Mouse (Mus musculus) intestine, embryonic 16.5 days (tissue): ENCODE results near the gene Nav2. TPM values are rescaled to one million over a fixed set of nuclear protein-coding genes. Genes with fewer than 3 reads are reported as not detected.

Experiments used
- ATAC-seq: fragments of 200-750 bp; cut with Nextera tagmentation; 2 replicates; pipeline ENCODE4 v1.8.0; 2017; ENCODE audit warnings: moderate TSS enrichment, moderate library complexity
- H3K27ac ChIP-seq: fragments of 300-500 bp; sonication (generic); 2 replicates; pipeline ENCODE4 v1.5.1; 2014; ENCODE audit warnings: mild to moderate bottlenecking, low read length
- H3K27me3 ChIP-seq: fragments of 300-500 bp; sonication (generic); replicated peaks from 2 replicates; pipeline ENCODE4 v1.6.1; 2014; ENCODE audit warnings: low read length, control low read depth, mixed read lengths; ENCODE audit not compliant: control insufficient read depth, insufficient read depth
- H3K36me3 ChIP-seq: fragments of 300-500 bp; sonication (generic); 2 replicates; pipeline ENCODE4 v1.6.1; 2014; ENCODE audit warnings: low read length, control low read depth; ENCODE audit not compliant: control insufficient read depth, insufficient read depth
- H3K4me1 ChIP-seq: fragments of 300-500 bp; sonication (generic); 2 replicates; pipeline ENCODE4 v1.6.1; 2014; ENCODE audit warnings: low read length, control low read depth, mixed read lengths; ENCODE audit not compliant: control insufficient read depth, insufficient read depth
- H3K4me2 ChIP-seq: fragments of 300-500 bp; sonication (generic); 2 replicates; pipeline ENCODE4 v1.6.1; 2014; ENCODE audit warnings: low read depth, low read length, control low read depth
- H3K4me3 ChIP-seq: fragments of 300-500 bp; sonication (generic); 2 replicates; pipeline ENCODE4 v1.5.1; 2014; ENCODE audit warnings: mild to moderate bottlenecking, low read length
- H3K9ac ChIP-seq: fragments of 300-500 bp; sonication (generic); 2 replicates; pipeline ENCODE4 v1.6.1; 2014; ENCODE audit warnings: low read depth, low read length
- H3K9me3 ChIP-seq: fragments of 300-500 bp; sonication (generic); 2 replicates; pipeline ENCODE4 v1.6.1; 2016; ENCODE audit warnings: low read length, control low read depth; ENCODE audit not compliant: control insufficient read depth
- WGBS: fragments of 180-500 bp; shearing (Covaris S2); extraction: QIAGEN DNeasy Blood & Tissue Kit; methylation state at CpG from one replicate; pipeline ENCODE4 v1.1.7; 2014; 5-methylcytosine and 5-hydroxymethylcytosine counted together
- polyA plus RNA-seq: library from polyadenylated mRNA; unstranded; fragments of >200 nt; fragmentation: Nextera tagmentation; extraction: Ambion mirVana; gene quantifications from 2 replicates; pipeline ENCODE4 v1.2.1, GENCODE M21; 2015

Nav2 gene
- polyA plus RNA-seq, 1 experiment from 2014 or later = 15.3 TPM

DNA sequence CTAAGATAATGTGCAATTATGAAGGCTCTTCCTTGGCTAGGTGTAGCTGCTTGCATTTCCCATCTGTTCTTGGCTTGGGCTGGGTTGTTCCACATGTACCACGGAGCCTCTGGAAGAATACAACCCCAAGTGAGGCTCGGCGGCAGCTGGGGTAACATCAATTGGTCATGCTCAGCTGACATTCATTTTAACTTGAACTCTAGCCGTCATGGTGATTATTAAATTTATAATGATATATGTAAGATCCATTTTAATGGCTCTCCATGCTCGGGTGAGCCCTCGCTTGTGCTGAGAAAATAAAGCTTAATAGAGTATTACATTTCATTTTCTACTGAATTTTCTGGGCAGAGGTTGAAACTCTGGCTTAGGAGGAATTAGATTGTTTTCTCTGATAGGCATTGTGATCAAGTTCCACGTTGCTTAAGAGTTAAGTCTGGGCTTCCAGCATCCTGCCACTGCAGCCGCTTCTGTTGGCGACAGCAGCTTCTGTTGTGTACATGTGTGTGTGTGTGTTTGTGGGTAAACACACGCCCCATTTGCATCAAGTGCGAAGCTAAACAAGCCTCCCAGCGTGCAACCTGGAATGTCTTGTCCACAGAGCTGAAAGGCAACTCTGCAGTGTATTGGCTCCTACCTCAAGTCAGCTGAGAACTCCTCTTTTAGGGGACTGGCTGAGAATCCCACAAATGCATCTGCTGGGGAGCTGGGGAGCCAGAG, 57.4 kb downstream of the Nav2 start:
- Histone ChIP-seq H3K36me3 (no peaks in the 10 kb centered on the region), H3K4me3 (no peak overlapping the region), H3K27me3 (peaks cover 10% of the 10 kb centered on the region), H3K27ac (no peak overlapping the region), H3K9ac (no peak overlapping the region), H3K9me3 (no peaks in the 10 kb centered on the region), H3K4me1 (no peaks in the 10 kb centered on the region), H3K4me2 (no peak overlapping the region)
- ATAC-seq = no peak
- WGBS = 55% methylated on average over 12 of the region's 12 CpGs

GRCm38 (mm10) chr7:48981013-48981412, 72.5 kb downstream of the Nav2 start:
- no peaks in the 10 kb centered on the region for H3K36me3 ChIP-seq
- no peak overlapping the region for H3K4me2 ChIP-seq
- ATAC-seq = no peak
- H3K4me1 ChIP-seq = no peaks in the 10 kb centered on the region
- WGBS = 64% methylated on average over 7 of the region's 7 CpGs
- H3K9me3 ChIP-seq = no peaks in the 10 kb centered on the region
- no peak overlapping the region for H3K9ac ChIP-seq
- H3K27me3 ChIP-seq = no peaks in the 10 kb centered on the region
- no peak overlapping the region for H3K4me3 ChIP-seq
- no peak overlapping the region for H3K27ac ChIP-seq

DNA sequence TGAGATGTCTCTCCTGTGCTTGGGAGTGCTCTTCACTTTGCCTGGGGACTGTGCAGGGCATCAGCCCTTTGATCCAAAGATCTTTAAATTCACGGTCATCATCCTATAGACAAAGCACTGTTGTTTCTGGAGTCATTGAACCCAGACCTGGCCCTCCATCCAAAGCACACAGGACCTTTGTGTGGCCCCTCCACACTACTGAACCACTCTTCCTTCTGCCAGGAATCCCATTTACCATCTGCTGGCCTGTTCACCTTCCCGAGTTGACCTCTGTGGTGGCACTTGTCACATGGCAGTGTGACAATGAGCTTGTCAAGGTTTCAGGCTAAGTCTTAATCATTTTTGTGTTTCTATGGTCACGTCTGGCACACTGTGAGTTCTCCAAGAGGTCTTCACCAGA, 73.3 kb downstream of the Nav2 start:
- ATAC-seq = no peak
- H3K4me3 ChIP-seq = no peak overlapping the region
- no peaks in the 10 kb centered on the region for H3K36me3 ChIP-seq
- no peak overlapping the region for H3K9ac ChIP-seq
- H3K27me3 ChIP-seq = no peaks in the 10 kb centered on the region
- H3K4me2 ChIP-seq = no peak overlapping the region
- no peak overlapping the region for H3K27ac ChIP-seq
- 74% methylated on average over 3 of the region's 3 CpGs for WGBS
- no peaks in the 10 kb centered on the region for H3K4me1 ChIP-seq
- H3K9me3 ChIP-seq = no peaks in the 10 kb centered on the region

- Histone ChIP-seq H3K4me3 (no peak overlapping the region), H3K27me3 (no peaks in the 10 kb centered on the region), H3K27ac (no peak overlapping the region), H3K9me3 (no peaks in the 10 kb centered on the region), H3K4me1 (no peaks in the 10 kb centered on the region), H3K4me2 (no peak overlapping the region), H3K9ac (no peak overlapping the region), H3K36me3 (no peaks in the 10 kb centered on the region)
- ATAC-seq = no peak
- 80% methylated on average over 7 of the region's 7 CpGs for WGBS
These were observed 74.1 kb downstream of the Nav2 start for GRCm38 (mm10) chr7:48982573-48982972.

- Histone ChIP-seq H3K27me3 (no peaks in the 10 kb centered on the region), H3K9ac (no peak overlapping the region), H3K4me3 (no peak overlapping the region), H3K27ac (no peak overlapping the region), H3K9me3 (no peaks in the 10 kb centered on the region), H3K36me3 (no peaks in the 10 kb centered on the region), H3K4me1 (no peaks in the 10 kb centered on the region), H3K4me2 (no peak overlapping the region)
- peak; percentile 75 for ATAC-seq
- WGBS = 25% methylated on average over 8 of the region's 8 CpGs
These were observed 83.5 kb downstream of the Nav2 start for GRCm38 (mm10) chr7:48991911-48992552.

DNA sequence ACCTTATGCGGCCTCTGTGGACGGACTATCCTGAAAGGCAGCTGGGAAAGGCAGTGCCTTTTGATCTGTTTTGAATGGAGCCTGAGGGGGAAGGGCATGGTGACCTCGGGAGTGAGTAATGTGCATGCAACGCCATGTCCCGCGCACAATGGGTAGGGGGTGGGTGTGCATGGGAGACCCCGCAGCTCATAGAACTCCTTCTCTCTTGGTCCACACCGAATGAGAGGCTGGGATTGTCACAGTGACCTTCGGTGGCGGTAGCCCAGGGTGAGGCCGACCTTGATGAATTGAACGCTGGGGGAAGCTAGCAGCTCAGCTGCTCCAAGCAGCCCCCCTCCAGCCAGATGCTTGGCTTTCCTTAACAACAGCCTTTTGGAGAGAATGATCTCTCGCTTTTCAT, 86.7 kb downstream of the Nav2 start:
- Histone ChIP-seq H3K27ac (no peak overlapping the region), H3K4me3 (no peak overlapping the region), H3K9me3 (no peaks in the 10 kb centered on the region), H3K4me2 (no peak overlapping the region), H3K36me3 (no peaks in the 10 kb centered on the region), H3K9ac (no peak overlapping the region), H3K4me1 (no peaks in the 10 kb centered on the region), H3K27me3 (no peaks in the 10 kb centered on the region)
- ATAC-seq = no peak
- 34% methylated on average over 13 of the region's 13 CpGs for WGBS

DNA sequence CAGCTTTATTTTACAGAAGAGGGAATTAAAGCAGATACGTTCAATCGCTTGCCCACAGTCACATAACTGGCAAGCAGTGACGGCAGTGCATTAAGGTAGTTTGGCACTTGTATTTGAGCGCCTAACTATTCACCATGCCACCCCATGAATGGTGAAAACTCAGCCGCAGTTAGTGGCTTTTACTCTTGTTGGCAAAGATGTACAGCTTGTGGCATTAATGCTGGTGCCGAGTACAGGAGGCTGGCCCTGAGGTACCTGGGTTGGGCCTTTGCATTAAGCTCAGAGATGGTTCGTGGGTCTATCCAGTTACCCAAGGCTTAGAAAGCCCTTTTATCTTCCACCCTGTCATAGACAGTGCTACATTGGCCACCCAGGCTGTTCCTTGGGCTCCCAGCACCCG, 87.2 kb downstream of the Nav2 start:
- Histone ChIP-seq H3K27me3 (no peaks in the 10 kb centered on the region), H3K4me3 (no peak overlapping the region), H3K4me2 (no peak overlapping the region), H3K4me1 (no peaks in the 10 kb centered on the region), H3K36me3 (no peaks in the 10 kb centered on the region), H3K27ac (no peak overlapping the region), H3K9me3 (no peaks in the 10 kb centered on the region), H3K9ac (no peak overlapping the region)
- ATAC-seq = no peak
- WGBS = 77% methylated on average over 8 of the region's 8 CpGs

- no peaks in the 10 kb centered on the region for H3K4me1 ChIP-seq
- H3K4me3 ChIP-seq = no peak overlapping the region
- H3K9me3 ChIP-seq = no peaks in the 10 kb centered on the region
- no peak overlapping the region for H3K4me2 ChIP-seq
- no peak overlapping the region for H3K9ac ChIP-seq
- H3K36me3 ChIP-seq = no peaks in the 10 kb centered on the region
- H3K27me3 ChIP-seq = no peaks in the 10 kb centered on the region
- no peak for ATAC-seq
- H3K27ac ChIP-seq = peak overlapping the region; percentile 15; the same call in 1 of the 2 replicates
- WGBS = 64% methylated on average over 5 of the region's 5 CpGs
These were observed 88.3 kb downstream of the Nav2 start for GRCm38 (mm10) chr7:48996829-48997228.

GRCm38 (mm10) chr7:48998097-48998496, 89.6 kb downstream of the Nav2 start:
- 81% methylated on average over 8 of the region's 8 CpGs for WGBS
- no peak overlapping the region for H3K27ac ChIP-seq
- H3K36me3 ChIP-seq = no peaks in the 10 kb centered on the region
- H3K4me2 ChIP-seq = no peak overlapping the region
- no peaks in the 10 kb centered on the region for H3K4me1 ChIP-seq
- H3K27me3 ChIP-seq = no peaks in the 10 kb centered on the region
- no peak for ATAC-seq
- no peak overlapping the region for H3K4me3 ChIP-seq
- no peaks in the 10 kb centered on the region for H3K9me3 ChIP-seq
- no peak overlapping the region for H3K9ac ChIP-seq
